ENCODE assay signal across 8 mouse cellular contexts in genomic region chr2:72298406-72298805, GRCm38 (mm10). TPM values are rescaled to one million over a fixed set of nuclear protein-coding genes. Genes with fewer than 3 reads are reported as not detected.
DNase-seq lines count a peak whose midpoint lies in the region; ATAC-seq and TF ChIP-seq lines count a peak whose summit lies in the region.

No protein-coding gene starts in this region.

- TF ChIP-seq CTCF in heart, postnatal 0 days (IDR thresholded peaks at IDR 0.05; ENCODE audit: low read depth): peak; percentile 72

- no peak overlapping the region for H3K9ac ChIP-seq in hindbrain, embryonic 11.5 days (ENCODE audit: low read depth, low read length)
- no peak overlapping the region for H3K9ac ChIP-seq in hindbrain, embryonic 14.5 days
- no peak overlapping the region for H3K9ac ChIP-seq in heart, postnatal 0 days (replicated peaks; ENCODE audit: low read depth, low read length)

- no peak overlapping the region for H3K4me3 ChIP-seq in hindbrain, embryonic 11.5 days (ENCODE audit: low read depth, low read length)
- H3K4me3 ChIP-seq in hindbrain, embryonic 14.5 days (replicated peaks; ENCODE audit: low read length): no peak overlapping the region
- peak overlapping the region; percentile 9 for H3K4me3 ChIP-seq in heart, postnatal 0 days (ENCODE audit: low read depth, low read length)

- H3K36me3 ChIP-seq in hindbrain, embryonic 11.5 days (ENCODE audit: control insufficient read depth, insufficient read depth, low read length): no peaks in the 10 kb centered on the region
- H3K36me3 ChIP-seq in hindbrain, embryonic 14.5 days (replicated peaks; ENCODE audit: control insufficient read depth, insufficient read depth): no peaks in the 10 kb centered on the region
- H3K36me3 ChIP-seq in heart, postnatal 0 days (replicated peaks; ENCODE audit: control insufficient read depth, insufficient read depth, low read length): peaks cover 21% of the 10 kb centered on the region; the same call in 1 of the 2 replicates

- no peak for ATAC-seq in hindbrain, embryonic 11.5 days (ENCODE audit: low FRiP score)
- ATAC-seq in hindbrain, embryonic 14.5 days (ENCODE audit: low FRiP score): no peak
- peak; percentile 36; the same call in 1 of the 2 replicates for ATAC-seq in heart, postnatal 0 days (ENCODE audit: insufficient read depth, low read depth)

- H3K4me1 ChIP-seq in hindbrain, embryonic 11.5 days (replicated peaks; ENCODE audit: control insufficient read depth, insufficient read depth, low read length): no peaks in the 10 kb centered on the region
- H3K4me1 ChIP-seq in hindbrain, embryonic 14.5 days (replicated peaks; ENCODE audit: control insufficient read depth, insufficient read depth, low read length): no peaks in the 10 kb centered on the region
- H3K4me1 ChIP-seq in heart, postnatal 0 days (ENCODE audit: control insufficient read depth, insufficient read depth): no peaks in the 10 kb centered on the region

- no peaks in the 10 kb centered on the region for H3K9me3 ChIP-seq in hindbrain, embryonic 11.5 days (ENCODE audit: control insufficient read depth, low read length)
- H3K9me3 ChIP-seq in hindbrain, embryonic 14.5 days (ENCODE audit: control insufficient read depth, low read length): no peaks in the 10 kb centered on the region
- no peaks in the 10 kb centered on the region for H3K9me3 ChIP-seq in heart, postnatal 0 days (replicated peaks; ENCODE audit: control insufficient read depth, low read length)

- no peak overlapping the region for H3K27ac ChIP-seq in hindbrain, embryonic 11.5 days (ENCODE audit: low read depth, low read length)
- no peak overlapping the region for H3K27ac ChIP-seq in hindbrain, embryonic 14.5 days
- peak overlapping the region; percentile 77 for H3K27ac ChIP-seq in heart, postnatal 0 days (ENCODE audit: low read depth)

- TF ChIP-seq EP300 in heart, postnatal 0 days (IDR thresholded peaks at IDR 0.05; ENCODE audit: low read depth): no peak

- peak; percentile 65 for DNase-seq in hindbrain, embryonic 11.5 days (ENCODE audit: low spot score)
- DNase-seq in hindbrain, embryonic 14.5 days (ENCODE audit: low spot score): no peak
- peak; percentile 16 for DNase-seq in CD4-positive helper T cell, adult 2 months (ENCODE audit: low read depth, low spot score)
- DNase-seq in c-Kit-positive CD71-positive TER-119-negative erythroid progenitor cells, embryonic 14.5 days (ENCODE audit: low read depth): peak; percentile 36
- DNase-seq in heart, postnatal 0 days (ENCODE audit: low spot score): peak; percentile 72
- peak; percentile 51 for DNase-seq in naive thymus-derived CD4-positive, alpha-beta T cell, adult 2 months (ENCODE audit: low read depth)
- no peak for DNase-seq in cerebellum, adult 9-10 months
- no peak for DNase-seq in left cerebral cortex, postnatal 36 days (ENCODE audit: low spot score in 2 of 2)

- no peak overlapping the region for H3K4me2 ChIP-seq in hindbrain, embryonic 11.5 days (replicated peaks; ENCODE audit: low read depth, low read length)
- no peak overlapping the region for H3K4me2 ChIP-seq in hindbrain, embryonic 14.5 days (replicated peaks)
- peak overlapping the region; percentile 45 for H3K4me2 ChIP-seq in heart, postnatal 0 days (ENCODE audit: low read depth, low read length)

- no peaks in the 10 kb centered on the region for H3K27me3 ChIP-seq in hindbrain, embryonic 11.5 days (ENCODE audit: control insufficient read depth, insufficient read depth, low read length)
- no peaks in the 10 kb centered on the region for H3K27me3 ChIP-seq in hindbrain, embryonic 14.5 days (ENCODE audit: control insufficient read depth, insufficient read depth, low read length)
- H3K27me3 ChIP-seq in heart, postnatal 0 days (ENCODE audit: control insufficient read depth, insufficient read depth, low read length): no peaks in the 10 kb centered on the region

- WGBS in hindbrain, embryonic 11.5 days: 57% methylated on average over 4 of the region's 4 CpGs
- WGBS in hindbrain, embryonic 14.5 days: 73% methylated on average over 4 of the region's 4 CpGs
- WGBS in heart, postnatal 0 days: 39% methylated on average over 4 of the region's 4 CpGs

- intact Hi-C loops in left cerebral cortex, postnatal 36 days (cut with DNase I): no loop called here

RNA-seq across cellular contexts. Expression of gene Map3k20, which starts 13.0 kb away (rescaled TPM):
- polyA plus RNA-seq in hindbrain, embryonic 11.5 days (2014; fragmentation: Nextera tagmentation; extraction: Ambion mirVana): 9.1 and 11.0 TPM in 2 replicates
- 5.1 and 5.2 TPM in 2 replicates for polyA plus RNA-seq in hindbrain, embryonic 14.5 days (2014; fragmentation: Nextera tagmentation; extraction: Ambion mirVana)
- total RNA-seq in heart, postnatal 0 days (2014; rRNA removed; ENCODE audit: low replicate concordance): 95.0 and 108 TPM in 2 replicates
- polyA plus RNA-seq in heart, postnatal 0 days (2015; fragmentation: Nextera tagmentation; extraction: Ambion mirVana): 24.4 and 26.1 TPM in 2 replicates
- 10 to 100 TPM; 11.7 to 11.8 TPM for total RNA-seq in left cerebral cortex, postnatal 36 days (2021)

Comparison
In these comparisons a context has a peak if more than half of its experiments do, and no peak if none do; other contexts are left out.
1. DNase-seq: peak in hindbrain, embryonic 11.5 days (single experiment), CD4-positive helper T cell, adult 2 months (single experiment), c-Kit-positive CD71-positive TER-119-negative erythroid progenitor cells, embryonic 14.5 days (single experiment), heart, postnatal 0 days (single experiment) and naive thymus-derived CD4-positive, alpha-beta T cell, adult 2 months (single experiment); none in hindbrain, embryonic 14.5 days (single experiment), cerebellum, adult 9-10 months (single experiment) and left cerebral cortex, postnatal 36 days (0 of 2).